Mouse (Mus musculus) embryo, embryonic 10 days (tissue): ENCODE measurements around the gene Arrb1.

Experiments
- DNase-seq: peaks from one replicate; pipeline ENCODE4 v3.0.0-alpha.2; 2015; ENCODE audit warnings: low spot score

The Arrb1 gene

GRCm38 (mm10) chr7:99633966-99634665, 98.8 kb downstream of the Arrb1 start:
- DNase-seq: no peak

GRCm38 (mm10) chr7:99641245-99641644, 106.0 kb downstream of the Arrb1 start:
- no peak for DNase-seq

- no peak for DNase-seq
Measured at GRCm38 (mm10) chr7:99642078-99642477, 106.8 kb downstream of the Arrb1 start.

- DNase-seq: no peak
Measured at GRCm38 (mm10) chr7:99644701-99645100, 109.4 kb downstream of the Arrb1 start.

- peak; percentile 90 for DNase-seq
Measured at GRCm38 (mm10) chr7:99648623-99649022, 113.4 kb downstream of the Arrb1 start.

- DNase-seq: no peak
Measured at GRCm38 (mm10) chr7:99649585-99649984, 114.3 kb downstream of the Arrb1 start.

- no peak for DNase-seq
Measured at GRCm38 (mm10) chr7:99654244-99654643, 119.0 kb downstream of the Arrb1 start.
